Mouse (Mus musculus) thymus, postnatal 4 days (tissue): ENCODE measurements around the gene Tspear.
"Not testable (repeated sequence)": the region's sequence is repeated elsewhere in the genome, so short reads cannot be mapped to it uniquely, and the experiment has no call there.

Source experiments
- DNase-seq: peaks from one replicate; pipeline ENCODE4 v3.0.0; 2021

The Tspear gene

DNA sequence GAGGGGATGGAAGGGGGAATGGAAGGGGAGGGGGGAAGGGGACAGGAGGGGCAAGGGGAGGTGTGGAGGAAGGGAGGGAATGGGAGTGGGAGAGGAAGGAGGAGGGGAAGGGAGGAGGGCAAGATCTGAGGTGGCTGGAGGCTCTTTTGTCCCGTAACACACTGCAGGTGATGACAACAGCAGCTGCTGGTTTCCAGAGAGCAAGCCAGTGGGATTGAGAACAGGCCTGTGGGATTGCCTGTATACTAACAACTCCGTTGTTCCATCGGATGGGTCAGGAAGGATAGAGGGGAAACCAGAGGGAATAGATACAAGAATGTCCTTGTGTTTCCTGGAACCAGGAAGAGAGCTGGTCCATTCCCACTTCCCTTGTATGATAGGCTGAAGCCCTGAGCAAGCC is 111.3 kb downstream of the Tspear start:
- no peak for DNase-seq

DNA sequence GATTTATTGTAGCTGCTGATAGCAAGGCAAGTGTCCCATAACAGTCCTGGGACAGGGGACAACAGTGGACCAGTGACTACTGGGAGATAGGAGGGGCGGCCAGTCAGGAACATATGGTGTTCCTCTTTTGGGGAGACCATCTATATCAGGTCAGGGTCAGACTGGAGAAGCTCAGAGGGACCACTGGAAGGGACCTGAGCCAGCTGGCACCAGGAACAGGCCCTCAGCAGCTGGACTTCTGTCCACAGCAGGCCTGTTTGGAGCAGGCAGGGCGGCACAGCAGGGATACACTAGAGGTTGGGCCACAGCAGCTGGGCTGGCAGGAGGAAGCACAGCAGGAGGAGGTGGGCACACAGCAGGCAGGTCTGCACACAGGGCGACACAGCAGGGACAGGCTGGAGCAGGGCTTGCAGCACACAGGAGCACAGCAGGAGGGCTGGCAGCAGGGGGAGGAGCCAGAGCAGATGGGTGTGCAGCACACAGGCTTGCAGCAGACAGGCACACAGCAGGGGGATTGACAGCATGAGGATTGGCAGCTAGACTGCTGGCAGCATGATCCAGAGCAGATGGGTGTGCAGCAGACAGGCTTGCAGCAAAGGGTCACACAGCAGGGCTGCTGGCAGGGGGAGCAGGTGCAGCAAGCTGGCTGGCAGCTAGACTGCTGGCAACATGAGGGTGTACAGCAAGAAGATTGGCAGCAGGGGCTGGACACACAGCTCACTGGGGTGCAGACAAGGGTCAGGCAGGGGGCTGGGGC is 112.0 kb downstream of the Tspear start:
- not testable (repeated sequence) for DNase-seq

DNA sequence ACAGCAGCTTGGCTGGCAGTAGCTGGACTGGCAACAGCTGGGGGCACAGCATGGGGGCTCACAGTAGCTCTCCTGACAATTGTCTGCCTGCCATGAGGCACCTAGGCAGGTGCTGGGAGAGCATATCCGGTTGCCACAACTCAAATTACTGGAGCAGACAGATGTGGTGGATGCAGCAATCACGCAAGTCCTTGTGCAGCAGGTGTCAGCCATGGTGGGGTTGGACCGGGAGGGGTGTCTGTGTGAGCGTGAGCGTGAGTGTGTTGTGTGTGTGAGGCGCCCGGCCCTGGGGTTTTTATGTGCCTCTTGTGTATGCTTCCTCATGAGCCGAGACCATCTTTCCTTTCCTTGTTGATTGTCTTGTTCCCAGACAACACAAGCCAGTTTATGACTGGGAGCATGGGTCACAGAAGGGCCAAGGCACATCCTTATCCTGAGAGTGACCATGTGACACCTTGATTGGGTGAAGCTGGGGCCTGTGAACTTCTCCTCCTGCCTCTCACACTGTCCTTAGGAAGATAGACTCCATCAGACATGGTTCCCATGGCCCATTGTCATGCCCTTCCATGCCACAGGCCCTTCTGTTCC is 112.6 kb downstream of the Tspear start, which contains the start of gene Gm19668:
Gene Gm19668 (minus strand): TSS at position 213 of the 588 bp plus-strand sequence.
- DNase-seq = no peak

DNA sequence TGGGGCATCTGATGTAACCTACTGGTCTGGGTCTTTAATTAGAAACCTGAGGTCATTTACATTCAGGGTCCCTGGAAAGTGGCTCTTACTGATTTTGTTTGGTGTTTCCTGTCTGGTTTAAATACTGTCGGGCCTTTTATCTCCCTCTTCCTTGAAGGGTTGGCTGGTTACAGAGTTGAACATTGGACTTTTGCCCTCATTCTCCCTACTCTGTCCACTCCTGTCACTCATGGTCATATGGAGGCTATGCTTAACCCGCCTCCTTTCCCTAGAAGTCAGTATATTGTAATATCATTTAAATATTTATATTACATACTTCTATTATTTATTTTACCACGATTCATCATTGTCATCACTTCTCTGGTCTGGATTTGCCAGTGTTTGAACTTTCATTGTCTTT is 117.7 kb downstream of the Tspear start:
- DNase-seq = no peak

DNA sequence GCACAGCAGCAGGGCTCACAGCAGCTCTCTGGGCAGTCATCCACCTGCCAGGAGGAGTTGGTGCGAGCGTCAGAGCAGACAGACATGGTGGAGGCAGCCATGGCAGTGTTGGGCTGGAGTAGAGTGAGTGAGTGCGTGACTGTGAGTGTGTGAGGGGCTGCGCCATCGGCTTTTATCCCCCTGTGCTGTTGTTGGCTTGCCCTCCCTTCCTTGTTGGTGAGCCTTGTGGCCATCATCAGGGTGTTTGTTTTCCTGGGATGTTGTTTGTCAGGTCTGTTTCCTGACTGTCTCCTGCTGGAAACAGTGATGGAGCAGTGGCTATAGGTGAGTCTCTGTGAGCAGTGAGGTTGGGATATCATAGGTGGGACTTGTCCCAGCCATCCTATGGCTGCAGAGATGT is 125.4 kb downstream of the Tspear start, which contains the start of gene Gm9507:
Gene Gm9507 (minus strand): TSS at position 101 of the 400 bp plus-strand sequence.
- DNase-seq = no peak

DNA sequence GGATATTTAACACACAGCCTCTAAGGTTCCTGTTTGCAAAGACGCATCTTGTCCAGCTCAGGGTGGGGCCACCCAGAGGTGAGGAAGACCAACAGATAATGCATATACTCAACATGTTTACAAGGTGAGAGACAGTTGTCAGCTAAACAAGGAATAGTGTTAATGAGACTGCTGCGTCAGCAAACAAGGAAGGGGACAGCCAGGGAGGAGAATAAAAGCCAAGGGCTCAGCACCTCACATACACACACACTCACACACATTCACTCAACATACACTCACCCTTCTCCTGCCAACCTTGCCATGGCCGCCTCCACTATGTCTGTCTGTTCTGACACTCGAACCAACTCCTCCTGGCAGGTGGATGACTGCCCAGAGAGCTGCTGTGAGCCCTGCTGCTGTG is 128.0 kb downstream of the Tspear start, which contains the start of gene Gm2696:
Gene Gm2696 (plus strand): TSS at position 301 of the 400 bp plus-strand sequence.
- DNase-seq = no peak

DNA sequence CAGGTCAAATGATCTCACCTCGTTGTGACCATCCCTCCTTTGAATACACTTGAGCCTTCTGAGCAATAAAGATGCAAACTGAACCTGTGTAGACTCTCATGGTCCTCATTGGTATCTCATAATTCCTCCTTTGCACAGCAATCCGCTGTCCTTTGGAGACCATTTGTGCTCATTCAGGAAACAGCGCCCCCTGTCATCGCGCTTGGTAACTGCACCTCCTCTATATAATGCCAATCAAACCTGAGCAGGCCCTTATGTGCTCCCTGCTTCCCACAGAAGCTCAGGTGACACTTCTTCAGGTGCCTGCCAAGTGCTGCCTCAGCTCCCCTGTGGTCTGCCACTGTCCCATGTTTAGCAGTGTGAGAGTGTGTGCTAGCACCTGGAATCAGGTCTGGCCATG is 129.1 kb downstream of the Tspear start:
- DNase-seq = peak; percentile 74

DNA sequence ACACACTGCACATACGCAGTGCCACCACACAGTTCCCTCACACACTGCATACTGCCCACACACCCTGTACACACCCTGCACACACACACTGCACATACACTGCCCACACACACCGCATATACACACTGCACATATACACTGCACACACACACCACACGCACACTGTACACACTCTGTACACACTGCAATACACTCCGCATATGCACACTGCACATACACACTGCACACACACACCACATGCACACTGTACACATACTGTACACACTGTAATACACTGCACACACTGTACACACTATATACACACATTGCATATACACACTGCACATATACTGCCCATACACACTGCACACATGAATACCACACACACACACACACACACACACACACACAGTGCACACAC is 132.2 kb downstream of the Tspear start:
- no peak for DNase-seq

DNA sequence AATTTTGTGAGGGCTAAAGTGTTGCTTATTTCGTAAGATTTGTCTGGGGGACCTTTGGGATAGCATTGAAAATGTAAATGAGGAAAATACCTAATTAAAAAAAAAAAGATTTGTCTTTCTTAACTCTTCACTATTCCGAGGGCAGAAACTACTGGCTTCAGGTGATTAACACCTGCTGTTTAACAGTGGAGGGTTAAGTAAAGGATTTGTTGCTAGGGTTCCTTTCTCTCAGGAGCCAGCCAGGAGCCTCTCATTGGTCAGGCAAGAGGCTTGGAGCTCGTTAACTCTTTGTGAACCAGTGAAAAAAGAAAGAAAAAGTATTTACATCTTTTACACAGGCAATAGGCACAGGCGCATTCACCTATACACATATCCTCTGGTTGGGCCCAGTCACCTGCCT is 132.8 kb downstream of the Tspear start:
- DNase-seq = no peak

DNA sequence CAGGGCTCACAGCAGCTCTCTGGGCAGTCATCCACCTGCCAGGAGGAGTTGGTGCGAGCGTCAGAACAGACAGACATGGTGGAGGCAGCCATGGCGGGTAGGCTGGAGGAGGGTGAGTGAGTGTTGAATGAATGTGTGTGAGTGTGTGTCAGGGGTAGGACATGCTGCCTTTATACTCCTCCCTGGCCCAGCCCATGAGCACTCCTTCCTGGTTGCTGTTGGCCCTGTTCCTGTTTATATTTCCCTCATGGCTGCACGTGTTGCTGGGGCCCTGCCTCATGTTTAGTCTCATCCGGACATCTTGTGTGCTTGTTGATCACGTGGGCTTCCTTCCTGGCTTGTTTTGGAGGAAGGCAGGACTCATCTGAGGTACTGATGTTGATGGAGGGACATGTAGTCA is 140.6 kb downstream of the Tspear start, which contains the start of gene Krtap10-4:
Gene Krtap10-4 (minus strand): TSS at position 145 of the 400 bp plus-strand sequence.
- no peak for DNase-seq

DNA sequence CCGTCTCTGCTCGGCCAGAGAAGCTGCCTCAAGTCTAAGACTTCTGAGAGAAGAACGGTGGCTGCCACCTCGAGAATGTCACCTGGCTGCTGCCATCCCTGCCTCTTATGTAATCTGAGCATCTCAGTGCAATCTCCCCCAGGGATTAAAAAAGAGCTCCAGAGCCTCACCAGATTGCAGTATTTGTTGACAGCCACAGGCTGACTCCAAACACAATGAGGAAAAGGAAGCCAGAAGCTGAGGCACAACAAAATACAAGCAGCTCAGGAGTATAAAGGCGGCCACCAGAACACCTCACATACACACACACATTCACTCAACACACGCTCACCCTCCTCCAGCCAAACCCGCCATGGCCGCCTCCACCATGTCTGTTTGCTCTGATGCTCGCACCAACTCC is 149.3 kb downstream of the Tspear start, which contains the start of gene Krtap10-10:
Gene Krtap10-10 (plus strand): TSS at position 301 of the 400 bp plus-strand sequence.
- no peak for DNase-seq

DNA sequence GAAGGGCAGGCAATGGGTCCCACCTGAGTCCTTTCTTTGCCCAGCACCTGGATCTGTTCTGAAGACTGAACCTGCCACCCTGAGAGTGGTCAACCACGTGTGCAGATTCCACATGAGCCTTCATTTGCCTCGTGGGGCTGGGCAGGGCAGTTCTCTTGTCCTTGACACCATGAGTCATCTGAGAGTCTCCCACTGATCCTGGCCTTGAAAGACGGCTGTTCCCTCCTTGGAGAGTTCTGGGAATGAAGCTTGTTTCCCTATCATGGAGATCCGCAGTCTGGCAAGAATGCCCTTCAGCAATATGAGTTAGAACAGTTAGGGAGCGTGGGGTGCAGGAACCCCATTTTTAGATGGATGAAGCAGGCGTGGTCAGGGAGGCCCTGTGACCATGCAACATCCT is 152.6 kb downstream of the Tspear start:
- DNase-seq = no peak

DNA sequence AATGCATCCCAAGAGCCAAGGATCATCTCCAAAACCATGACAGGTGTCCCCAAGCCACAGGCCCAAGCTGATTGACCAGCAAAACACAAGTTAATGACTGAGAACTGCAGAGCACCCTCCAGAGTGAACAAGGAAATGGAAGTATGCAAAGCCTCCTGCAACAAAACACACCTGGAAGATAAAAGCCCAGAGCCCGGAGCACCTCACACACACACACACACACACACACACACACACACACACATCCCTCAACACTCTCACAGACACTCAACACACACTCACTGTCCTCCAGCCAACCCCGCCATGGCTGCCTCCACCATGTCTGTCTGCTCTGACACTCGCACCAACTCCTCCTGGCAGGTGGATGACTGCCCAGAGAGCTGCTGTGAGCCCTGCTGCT is 160.1 kb downstream of the Tspear start, which contains the start of gene Gm36176:
Gene Gm36176 (plus strand): TSS at position 301 of the 400 bp plus-strand sequence.
- DNase-seq = no peak

DNA sequence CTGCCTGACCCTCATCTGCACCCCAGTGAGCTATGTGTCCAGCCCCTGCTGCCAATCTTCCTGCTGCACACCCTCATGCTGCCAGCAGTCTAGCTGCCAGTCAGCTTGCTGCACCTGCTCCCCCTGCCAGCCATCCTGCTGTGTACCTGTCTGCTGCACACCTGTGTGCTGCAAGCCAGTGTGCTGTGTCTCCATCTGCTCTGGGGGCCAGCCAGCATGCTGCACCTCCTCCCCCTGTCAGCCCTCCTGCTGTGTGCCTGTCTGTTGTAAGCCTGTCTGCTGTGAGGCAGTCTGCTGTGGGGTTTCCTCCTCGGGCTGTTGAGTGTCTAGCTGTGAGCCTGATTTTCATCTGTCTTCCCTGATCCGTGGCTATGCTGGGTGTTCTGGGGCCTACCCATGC is 160.6 kb downstream of the Tspear start:
- no peak for DNase-seq

DNA sequence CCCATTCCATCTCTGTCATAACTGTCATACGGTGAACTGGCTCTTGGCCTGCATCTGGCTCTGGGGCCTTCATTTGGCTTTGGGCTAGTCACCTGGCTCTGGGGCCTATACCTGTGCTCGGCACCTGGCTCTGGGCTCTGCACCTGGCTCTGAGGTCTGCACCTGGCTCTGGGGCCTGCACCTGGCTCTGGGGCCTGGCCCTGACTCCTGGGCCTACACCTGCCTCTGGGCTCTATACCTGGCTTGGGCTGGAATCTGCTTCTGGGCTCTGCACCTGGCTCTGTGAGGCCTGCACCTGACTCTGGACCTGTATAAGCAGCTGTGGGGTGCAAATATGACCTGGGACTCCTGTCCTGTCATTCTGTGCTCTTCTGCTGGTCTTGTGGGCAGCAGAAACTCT is 161.2 kb downstream of the Tspear start:
- DNase-seq = no peak

DNA sequence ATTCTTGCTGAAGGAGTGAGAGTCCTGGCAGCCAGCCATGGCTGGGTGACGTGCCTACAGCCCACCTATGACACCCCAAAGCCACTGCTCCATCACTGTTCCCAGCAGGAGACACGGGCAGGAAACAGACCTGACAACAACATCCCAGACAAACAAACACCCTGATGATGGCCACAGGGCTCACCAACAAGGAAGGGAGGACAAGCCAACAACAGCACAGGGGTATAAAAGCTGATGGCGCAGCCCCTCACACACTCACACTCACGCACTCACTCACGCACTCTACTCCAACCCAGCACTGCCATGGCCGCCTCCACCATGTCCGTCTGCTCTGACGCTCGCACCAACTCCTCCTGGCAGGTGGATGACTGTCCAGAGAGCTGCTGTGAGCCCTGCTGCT is 166.2 kb downstream of the Tspear start, which contains the start of gene Gm10318:
Gene Gm10318 (plus strand): TSS at position 301 of the 400 bp plus-strand sequence.
- DNase-seq = no peak

DNA sequence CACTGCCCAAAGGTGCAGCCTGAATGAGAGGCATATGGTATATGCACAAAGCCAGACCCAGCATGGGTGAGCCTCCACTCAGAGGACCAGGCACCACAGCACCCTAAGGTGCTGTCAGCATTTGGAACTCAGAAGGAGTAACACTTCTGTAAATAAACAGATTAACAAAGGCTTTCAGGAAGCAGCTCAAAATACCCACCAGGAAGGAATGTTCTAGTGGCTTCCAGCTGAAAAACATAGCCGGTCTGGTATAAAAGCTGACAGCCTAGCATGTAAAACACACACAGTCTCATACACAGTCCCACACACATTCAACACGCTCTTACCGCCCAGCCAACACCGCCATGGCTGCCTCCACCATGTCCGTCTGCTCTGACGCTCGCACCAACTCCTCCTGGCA is 175.3 kb downstream of the Tspear start, which contains the start of gene Gm3285:
Gene Gm3285 (plus strand): TSS at position 301 of the 400 bp plus-strand sequence.
- DNase-seq = no peak

DNA sequence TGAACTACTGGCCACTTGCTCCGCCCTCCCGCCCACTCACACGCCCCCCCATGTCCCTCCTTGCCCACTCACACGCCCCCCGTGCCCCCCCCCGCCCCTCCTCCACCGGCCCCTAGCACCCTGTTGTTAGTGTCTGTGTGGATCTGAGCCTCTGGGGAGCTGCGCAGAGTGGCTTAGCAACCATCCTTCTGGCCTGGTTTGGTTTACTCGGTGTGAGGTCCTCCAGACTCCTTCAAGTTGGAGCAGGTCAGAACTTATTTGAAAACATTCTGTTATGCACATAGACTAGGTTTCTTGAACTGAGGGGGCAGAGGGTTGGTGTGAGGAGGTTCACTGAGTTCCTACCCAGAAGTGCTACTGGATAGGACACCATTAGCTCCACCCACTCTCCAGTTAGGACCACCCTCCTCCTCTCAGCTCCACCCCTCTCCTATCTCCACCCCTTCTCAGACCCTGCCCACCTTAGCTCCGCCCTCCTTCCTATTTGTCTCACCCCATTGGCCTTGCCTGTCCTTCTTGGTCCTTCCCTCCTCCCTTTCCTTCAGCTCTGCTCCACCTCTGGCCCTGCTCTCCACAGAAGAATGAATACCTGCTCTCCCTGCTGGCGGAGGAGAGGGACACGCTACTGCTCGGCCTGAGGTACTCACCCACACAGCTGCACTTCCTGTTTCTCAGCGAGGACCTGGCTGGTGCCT is 177.8 kb downstream of the Tspear start:
- DNase-seq = peak; percentile 60

DNA sequence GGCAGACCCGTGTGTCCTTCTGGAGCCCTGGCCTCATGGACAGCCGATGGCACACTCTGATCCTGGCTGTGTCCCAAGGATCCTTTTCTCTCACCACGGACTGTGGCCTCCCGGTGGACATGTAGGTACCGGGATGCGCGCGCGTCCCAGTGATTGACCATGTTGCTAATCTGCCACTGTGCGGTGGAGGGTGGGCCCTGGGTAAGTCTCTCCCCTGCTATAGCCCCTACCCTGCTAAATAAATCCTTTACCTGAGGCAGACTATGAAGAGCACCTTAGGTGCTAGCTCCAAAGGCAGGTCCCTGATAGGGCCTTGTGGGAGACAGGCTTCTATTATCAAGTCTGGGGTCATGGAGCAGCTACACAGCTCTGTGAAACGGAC is 178.4 kb downstream of the Tspear start:
- DNase-seq = no peak

DNA sequence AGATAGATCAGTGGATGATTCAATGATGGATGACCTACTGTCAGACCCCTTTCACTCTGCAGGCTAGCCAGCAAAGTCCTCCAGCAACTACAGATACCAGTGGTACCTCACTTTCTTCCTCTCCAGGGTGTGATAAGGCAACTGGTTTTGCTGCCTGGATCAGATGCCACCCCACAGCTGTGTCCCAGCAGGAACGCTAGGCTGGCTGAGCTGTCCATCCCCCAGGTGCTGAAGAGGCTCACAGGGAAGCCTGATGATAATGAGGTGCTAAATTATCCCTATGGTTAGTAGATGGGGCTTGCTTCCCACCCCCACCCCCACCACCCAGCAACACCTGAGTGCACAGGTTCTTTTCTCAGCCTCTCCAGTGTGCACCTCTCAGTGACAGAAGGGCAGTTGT is 181.2 kb downstream of the Tspear start:
- DNase-seq = no peak

DNA sequence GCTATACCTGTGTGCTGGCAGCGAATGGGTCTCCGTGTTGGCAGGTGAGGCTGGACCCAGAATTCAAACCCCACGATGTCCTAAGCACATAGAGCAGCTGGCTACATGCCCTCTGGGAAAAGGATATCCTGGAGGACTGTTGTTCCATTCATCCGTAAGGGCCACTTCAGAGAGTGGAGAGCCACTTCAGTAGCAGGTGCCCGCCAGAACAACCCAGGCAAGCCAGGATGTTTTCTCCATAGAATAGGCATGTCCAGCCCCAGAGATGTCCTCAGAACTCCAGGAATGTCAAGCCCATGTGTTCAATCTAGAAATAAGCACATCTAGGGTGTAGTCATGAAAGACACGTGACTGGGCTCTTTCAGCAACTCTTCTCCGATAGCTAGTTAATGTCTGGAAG is 183.3 kb downstream of the Tspear start:
- no peak for DNase-seq

DNA sequence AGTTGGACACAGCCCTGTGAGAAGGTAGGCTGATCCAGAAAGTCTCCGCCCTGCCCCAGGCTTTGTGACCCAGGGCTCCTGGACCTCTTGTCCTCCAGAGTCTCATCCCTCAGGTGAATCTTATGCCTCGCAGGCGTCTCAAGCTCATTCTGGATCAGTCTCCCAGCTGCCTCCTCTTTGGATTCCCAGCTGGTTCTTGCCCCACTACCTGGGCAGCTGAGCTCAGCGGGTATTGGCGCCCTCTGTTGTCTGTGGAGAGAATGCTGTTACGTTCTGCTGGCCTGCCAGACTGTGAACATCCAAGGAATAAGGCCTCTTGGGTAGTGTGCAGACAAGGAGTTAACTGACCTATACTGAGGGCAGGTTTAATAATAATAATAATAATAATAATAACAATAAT is 192.6 kb downstream of the Tspear start:
- DNase-seq = peak; percentile 58

DNA sequence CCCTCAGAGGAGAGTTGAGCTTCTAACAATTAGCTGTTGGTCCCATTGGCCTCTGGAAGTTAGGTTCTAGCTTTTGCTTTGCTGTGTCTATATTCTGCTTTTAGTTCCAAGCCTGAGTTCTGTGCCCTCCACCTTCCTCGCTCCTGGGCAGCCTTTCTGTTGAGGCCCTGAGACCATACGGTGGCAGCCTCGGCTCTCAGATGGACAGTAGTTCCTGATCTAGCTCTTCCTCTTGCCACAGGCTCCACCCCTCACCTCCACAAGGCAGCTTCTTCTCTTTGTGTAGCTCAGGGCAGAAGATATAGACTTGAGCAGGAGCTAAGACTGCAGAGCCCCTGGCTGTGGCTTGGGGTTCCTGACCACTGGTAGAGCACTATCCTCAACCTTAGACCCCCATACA is 193.9 kb downstream of the Tspear start:
- DNase-seq = no peak
